Mouse (Mus musculus) stomach, postnatal 0 days (tissue): ENCODE results near the gene Tmc7. TPM values are rescaled to one million over a fixed set of nuclear protein-coding genes. Genes with fewer than 3 reads are reported as not detected.

Experiments used
- ATAC-seq: fragments of 200-750 bp; cut with Nextera tagmentation; 2 replicates; pipeline ENCODE4 v1.8.0; 2017; ENCODE audit not compliant: low FRiP score, low TSS enrichment
- DNase-seq: peaks from one replicate; pipeline ENCODE4 v3.0.0-alpha.2; 2016; ENCODE audit warnings: low spot score
- H3K27ac ChIP-seq: fragments of 300-500 bp; sonication (generic); replicated peaks from 2 replicates; pipeline ENCODE4 v1.5.1; 2014; ENCODE audit warnings: mild to moderate bottlenecking, control low read depth
- H3K27me3 ChIP-seq: fragments of 300-500 bp; sonication (generic); 2 replicates; pipeline ENCODE4 v1.6.1; 2014; ENCODE audit warnings: low read length; ENCODE audit not compliant: control insufficient read depth, insufficient read depth
- H3K36me3 ChIP-seq: fragments of 300-500 bp; sonication (generic); 2 replicates; pipeline ENCODE4 v1.6.1; 2014; ENCODE audit warnings: low read length, mixed read lengths; ENCODE audit not compliant: control insufficient read depth, insufficient read depth
- H3K4me1 ChIP-seq: fragments of 300-500 bp; sonication (generic); replicated peaks from 2 replicates; pipeline ENCODE4 v1.6.1; 2014; ENCODE audit warnings: antibody characterized with exemption; ENCODE audit not compliant: control insufficient read depth, insufficient read depth
- H3K4me2 ChIP-seq: fragments of 300-500 bp; sonication (generic); replicated peaks from 2 replicates; pipeline ENCODE4 v1.6.1; 2014; ENCODE audit warnings: low read depth, mild to moderate bottlenecking, control low read depth, moderate library complexity
- H3K4me3 ChIP-seq: fragments of 300-500 bp; sonication (generic); 2 replicates; pipeline ENCODE4 v1.5.1; 2014; ENCODE audit warnings: low read depth, low read length, control low read depth
- H3K9ac ChIP-seq: fragments of 300-500 bp; sonication (generic); 2 replicates; pipeline ENCODE4 v1.6.1; 2014; ENCODE audit warnings: mild to moderate bottlenecking, low read length, control low read depth, mixed read lengths
- H3K9me3 ChIP-seq: fragments of 300-500 bp; sonication (generic); 2 replicates; pipeline ENCODE4 v1.6.1; 2016; ENCODE audit warnings: low read length; ENCODE audit not compliant: control insufficient read depth
- CTCF ChIP-seq: IDR thresholded peaks from 2 replicates; pipeline ENCODE4 v1.5.1; 2016; ENCODE audit warnings: antibody characterized with exemption, low read depth, mild to moderate bottlenecking, moderate library complexity
- EP300 ChIP-seq: optimal IDR thresholded peaks from 2 replicates; pipeline ENCODE3; 2016; ENCODE audit warnings: antibody characterized with exemption
- WGBS: fragments of 180-500 bp; shearing (Covaris S2); extraction: QIAGEN DNeasy Blood & Tissue Kit; methylation state at CpG from one replicate; pipeline ENCODE4 v1.1.7; 2014; 5-methylcytosine and 5-hydroxymethylcytosine counted together
- polyA plus RNA-seq: library from polyadenylated mRNA; unstranded; fragments of >200 nt; fragmentation: Nextera tagmentation; extraction: Ambion mirVana; gene quantifications from 2 replicates; pipeline ENCODE4 v1.2.1, GENCODE M21; 2015

Tmc7 gene
- polyA plus RNA-seq, 1 experiment from 2014 or later = 5.9 TPM

DNA sequence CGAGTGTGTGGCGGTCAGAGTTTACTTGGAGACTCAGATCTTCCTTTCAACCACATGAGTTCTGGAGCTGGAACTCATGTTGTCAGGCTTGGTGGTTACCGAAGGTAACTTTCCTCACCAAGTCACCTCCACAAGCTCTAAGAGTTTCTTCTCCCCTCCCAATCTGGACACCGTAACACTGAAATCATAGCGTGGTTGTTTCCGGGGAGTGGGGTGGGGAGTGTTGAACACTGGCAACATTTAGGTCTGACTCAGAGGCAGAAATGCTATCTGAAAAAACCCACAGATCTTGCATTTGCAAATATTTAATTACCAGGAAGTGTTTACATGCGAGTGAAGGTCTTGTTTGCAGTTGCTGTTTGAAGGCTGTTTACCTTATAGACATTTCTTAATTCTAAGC, 25.3 kb upstream of the Tmc7 start:
- ATAC-seq = peak; percentile 62
- Histone ChIP-seq H3K4me1 (no peaks in the 10 kb centered on the region), H3K9ac (no peak overlapping the region), H3K4me3 (no peak overlapping the region), H3K9me3 (no peaks in the 10 kb centered on the region), H3K27ac (no peak overlapping the region), H3K4me2 (no peak overlapping the region), H3K27me3 (no peaks in the 10 kb centered on the region), H3K36me3 (no peaks in the 10 kb centered on the region)
- TF ChIP-seq EP300 (no peak), CTCF (no peak)
- DNase-seq = peak; percentile 58
- WGBS = 61% methylated on average over 7 of the region's 7 CpGs

DNA sequence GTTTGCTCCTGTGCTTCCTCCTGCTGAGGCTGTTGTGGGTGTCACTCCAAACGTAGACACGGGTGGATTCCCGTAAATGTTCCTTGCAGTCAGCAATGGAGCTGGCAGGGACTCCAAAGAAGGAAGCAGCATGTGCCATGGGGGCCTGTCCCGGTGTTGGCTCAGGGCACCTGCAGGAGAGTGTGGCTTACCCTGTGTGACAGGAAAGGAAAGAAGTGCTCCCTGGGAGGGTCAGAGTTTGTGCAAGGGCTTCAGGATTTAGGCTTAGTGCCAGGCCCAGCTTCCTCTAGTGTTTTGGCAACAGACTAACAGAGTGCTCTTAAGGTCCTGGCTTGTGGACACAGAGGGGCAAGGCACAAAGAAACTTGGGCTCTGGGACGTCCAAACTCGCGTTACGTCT, 20.3 kb upstream of the Tmc7 start:
- Histone ChIP-seq H3K27ac (no peak overlapping the region; the same call in 1 of the 2 replicates), H3K4me1 (no peaks in the 10 kb centered on the region), H3K4me2 (no peak overlapping the region), H3K9me3 (no peaks in the 10 kb centered on the region), H3K9ac (no peak overlapping the region), H3K27me3 (no peaks in the 10 kb centered on the region), H3K4me3 (no peak overlapping the region), H3K36me3 (no peaks in the 10 kb centered on the region)
- ATAC-seq (peak; percentile 38; the same call in 1 of the 2 replicates), DNase-seq (peak; percentile 50)
- TF ChIP-seq CTCF (no peak), EP300 (no peak)
- WGBS = 60% methylated on average over 8 of the region's 8 CpGs

DNA sequence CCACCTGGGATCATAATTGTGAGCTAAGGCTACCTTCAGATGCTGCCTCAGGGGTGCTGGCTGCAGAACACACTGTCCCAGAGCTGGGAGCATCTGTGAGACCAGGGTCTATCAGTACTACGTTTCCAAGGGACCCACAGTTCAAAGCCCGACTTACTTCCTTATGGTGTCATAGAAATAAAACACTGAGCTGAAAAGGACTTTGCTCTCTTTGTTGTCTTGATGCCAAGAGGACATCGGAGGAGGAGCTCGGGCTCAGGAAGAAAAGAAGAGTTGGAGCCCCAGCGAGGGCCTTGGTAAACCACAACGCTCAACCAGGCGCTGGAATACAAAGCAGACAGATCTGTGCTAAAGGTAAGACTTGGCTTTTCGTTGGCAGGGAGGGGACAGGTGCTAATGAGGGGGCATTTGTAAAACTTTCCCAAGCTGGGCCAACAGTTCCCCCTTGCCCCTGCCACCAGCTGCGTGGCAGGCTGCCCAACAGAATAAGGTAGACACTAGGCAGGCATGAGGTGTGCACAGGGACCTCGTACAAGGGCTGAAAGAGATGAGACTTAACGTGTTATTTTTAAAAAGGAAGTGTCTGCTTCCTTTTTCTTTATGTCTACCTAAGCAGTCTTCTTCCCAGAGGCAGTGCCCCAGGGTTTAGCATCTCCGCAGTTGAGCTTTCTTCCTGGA, 15.6 kb upstream of the Tmc7 start:
- no peaks in the 10 kb centered on the region for H3K9me3 ChIP-seq
- H3K4me3 ChIP-seq = peak overlapping the region; percentile 10; the same call in 1 of the 2 replicates
- H3K9ac ChIP-seq = no peak overlapping the region
- no peaks in the 10 kb centered on the region for H3K36me3 ChIP-seq
- peak overlapping the region; percentile 18; the same call in 1 of the 2 replicates for H3K4me2 ChIP-seq
- H3K27me3 ChIP-seq = 0 out of 2 replicates have a peak, but pooled peaks cover 2% of the 10 kb centered on the region
- DNase-seq (peak; percentile 59), ATAC-seq (peak; percentile 64)
- H3K27ac ChIP-seq = peak overlapping the region; percentile 65
- no peaks in the 10 kb centered on the region; the same call in 1 of the 2 replicates for H3K4me1 ChIP-seq
- no peak for TF ChIP-seq CTCF
- TF ChIP-seq EP300 = no peak
- 63% methylated on average over 12 of the region's 12 CpGs for WGBS

DNA sequence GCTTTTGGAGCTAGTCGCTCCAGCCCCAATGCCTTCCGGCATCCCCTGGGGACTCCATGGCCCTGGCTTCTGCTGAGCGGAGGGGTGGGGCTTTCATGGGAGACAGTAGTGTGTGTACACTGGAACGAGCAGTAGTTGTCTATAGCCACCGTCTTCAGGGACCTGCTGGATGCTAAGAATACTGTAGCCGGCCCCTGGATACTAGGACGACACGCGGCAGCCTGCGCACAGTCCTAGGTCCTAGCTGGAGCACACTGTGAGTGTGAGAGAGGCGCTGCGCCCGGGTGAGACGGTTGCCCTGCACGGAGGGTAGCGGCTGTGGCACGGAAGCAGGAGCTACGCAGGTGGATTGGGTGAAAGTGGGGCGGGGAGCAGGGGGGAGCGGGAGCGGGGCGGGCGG, 12.7 kb upstream of the Tmc7 start, which contains the start of gene Tmc5:
Gene Tmc5, plus strand, starts transcription at position 97 of the 400 bp plus-strand sequence.
- Histone ChIP-seq H3K9ac (no peak within 1 kb of the TSS), H3K4me2 (peak within 1 kb of the TSS; percentile 35), H3K27me3 (0 out of 2 replicates have a peak, but pooled peaks cover 2% of the 10 kb centered on the region), H3K36me3 (no peaks in the 10 kb centered on the region), H3K4me3 (0 out of 2 replicates have a peak within 1 kb of the TSS, but pooled peaks have one; percentile 8), H3K9me3 (no peaks in the 10 kb centered on the region), H3K27ac (no peak within 1 kb of the TSS), H3K4me1 (peaks cover 2% of the 10 kb centered on the region)
- DNase-seq (no peak), ATAC-seq (peak; percentile 7; the same call in 1 of the 2 replicates)
- WGBS = 7% methylated on average over 23 of the region's 23 CpGs
- TF ChIP-seq EP300 = no peak
- no peak for TF ChIP-seq CTCF

DNA sequence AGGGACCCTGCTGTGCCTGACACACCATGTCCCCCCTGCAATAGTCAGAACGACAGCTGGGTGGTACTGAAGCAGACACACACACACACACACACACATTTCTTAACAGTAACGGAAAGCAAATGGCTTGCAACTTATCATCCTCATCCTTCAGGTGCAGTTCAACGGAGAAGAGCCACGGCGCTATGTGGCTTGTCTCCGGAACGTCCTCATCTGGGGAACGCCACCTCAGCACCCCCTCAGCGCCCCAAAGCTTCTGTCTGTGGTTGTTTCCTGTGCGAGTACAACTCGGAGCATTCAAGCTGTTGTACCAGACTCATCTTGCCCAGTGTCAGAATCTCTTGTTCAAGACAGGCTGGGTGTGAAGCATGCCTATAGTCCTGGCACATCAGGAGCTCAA, 11.7 kb upstream of the Tmc7 start:
- 79% methylated on average over 11 of the region's 11 CpGs for WGBS
- no peaks in the 10 kb centered on the region for H3K9me3 ChIP-seq
- H3K36me3 ChIP-seq = no peaks in the 10 kb centered on the region
- H3K27ac ChIP-seq = no peak overlapping the region
- 0 out of 2 replicates have a peak, but pooled peaks cover 2% of the 10 kb centered on the region for H3K27me3 ChIP-seq
- ATAC-seq (no peak), DNase-seq (no peak)
- H3K4me1 ChIP-seq = peaks cover 2% of the 10 kb centered on the region
- H3K4me2 ChIP-seq = no peak overlapping the region
- no peak overlapping the region for H3K4me3 ChIP-seq
- no peak overlapping the region for H3K9ac ChIP-seq
- TF ChIP-seq CTCF (no peak), EP300 (no peak)

DNA sequence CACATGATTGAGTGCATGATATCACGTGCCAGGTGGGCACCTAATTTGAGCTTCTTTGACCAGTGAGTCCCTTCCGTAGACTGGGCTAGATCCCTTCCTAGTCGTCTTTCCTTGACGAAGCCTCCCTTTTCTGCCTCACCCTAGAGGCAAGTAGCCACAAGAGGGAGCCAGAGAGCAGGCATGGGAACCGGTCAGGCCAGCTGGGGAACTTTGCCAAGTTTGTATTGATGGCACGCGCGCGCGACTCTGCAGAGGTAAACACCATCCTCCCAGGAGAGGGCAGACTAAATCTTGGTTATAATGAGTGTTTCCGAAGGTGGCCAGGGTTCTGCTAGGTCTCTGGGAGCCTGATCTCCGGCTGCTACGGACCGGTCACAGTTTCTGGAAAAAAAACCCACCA, 10.7 kb upstream of the Tmc7 start:
- H3K9me3 ChIP-seq = no peaks in the 10 kb centered on the region
- 4% methylated on average over 14 of the region's 14 CpGs for WGBS
- H3K4me3 ChIP-seq = peak overlapping the region; percentile 15; the same call in 1 of the 2 replicates

More for the DNA sequence above, 10.7 kb upstream of the Tmc7 start:
- TF ChIP-seq EP300 (no peak), CTCF (peak; percentile 100)
- peak; percentile 25; the same call in 1 of the 2 replicates for ATAC-seq
- H3K27ac ChIP-seq = no peak overlapping the region
- peak overlapping the region; percentile 41 for H3K4me2 ChIP-seq
- peak; percentile 95 for DNase-seq
- H3K4me1 ChIP-seq = peaks cover 2% of the 10 kb centered on the region
- peak overlapping the region; percentile 31; the same call in 1 of the 2 replicates for H3K9ac ChIP-seq
- H3K36me3 ChIP-seq = no peaks in the 10 kb centered on the region
- 0 out of 2 replicates have a peak, but pooled peaks cover 2% of the 10 kb centered on the region for H3K27me3 ChIP-seq
